Mouse (Mus musculus) B cell, adult 2 months (primary cell): Measurements from ENCODE around the gene AC134908.4.
"Not testable (repeated sequence)": the region's sequence is repeated elsewhere in the genome, so short reads cannot be mapped to it uniquely, and the experiment has no call there.

Source experiments
- DNase-seq, 2 experiments: peaks; one replicate each; pipeline ENCODE4 v3.0.0; 2022

AC134908.4 gene

DNA sequence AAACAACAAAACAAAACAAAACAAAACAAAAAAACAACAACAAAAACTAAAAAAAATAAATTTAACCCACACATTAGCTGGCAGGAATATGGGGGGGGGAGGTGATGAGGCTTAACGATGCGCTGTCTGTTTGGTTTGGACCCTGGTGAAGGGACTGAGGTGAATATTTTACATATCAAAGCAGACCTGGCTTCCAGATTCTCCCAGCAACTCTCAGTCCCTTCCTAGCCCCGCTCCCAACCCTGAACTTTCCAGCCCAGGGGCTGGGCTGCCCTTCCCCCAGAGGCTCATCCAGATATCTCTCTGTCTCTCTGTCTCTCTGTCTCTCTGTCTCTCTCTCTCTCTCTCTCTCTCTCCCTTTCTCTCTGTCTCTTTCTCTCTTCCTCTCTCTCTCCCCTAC lies 32.9 kb downstream of the AC134908.4 start:
- DNase-seq = no peak

DNA sequence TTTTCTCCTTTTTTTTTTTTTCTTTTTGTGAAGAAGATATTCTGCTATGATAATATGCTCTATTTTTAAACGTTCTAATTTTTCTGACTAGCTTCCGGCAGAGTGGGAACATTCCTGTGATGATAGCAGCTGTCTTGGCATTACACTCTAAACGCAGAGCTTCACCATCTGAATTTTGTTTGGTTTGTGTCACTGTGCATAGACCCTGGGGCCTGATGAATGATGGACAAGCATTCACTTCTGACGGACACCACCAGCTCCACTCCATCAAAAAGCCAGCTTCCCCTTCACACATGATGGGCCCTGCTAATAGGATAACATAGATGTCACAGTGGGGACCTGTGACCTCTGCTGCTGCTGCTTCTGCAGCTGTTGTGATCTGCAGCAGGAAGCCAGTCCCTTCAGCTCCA lies 33.9 kb downstream of the AC134908.4 start:
- no peak for DNase-seq

DNA sequence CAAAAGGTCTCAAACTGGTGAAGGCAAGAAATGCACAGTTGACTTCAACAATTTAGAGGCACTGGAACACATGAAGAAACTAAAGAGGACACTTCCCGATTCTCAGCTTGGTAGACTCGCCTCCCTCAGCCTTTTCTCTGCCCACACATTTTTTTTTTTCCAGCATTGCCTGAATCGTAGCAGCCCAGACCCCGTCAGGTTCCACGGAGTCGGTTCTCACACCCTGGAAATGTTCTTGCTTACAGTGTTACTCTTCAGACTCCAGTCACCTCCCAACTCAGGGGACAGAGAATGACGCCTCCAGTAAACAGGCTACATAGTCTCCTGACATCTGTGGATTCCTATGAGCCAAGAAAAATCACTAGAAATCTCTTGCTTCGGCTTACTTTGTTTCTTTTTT lies 35.3 kb downstream of the AC134908.4 start:
- DNase-seq = no peak

DNA sequence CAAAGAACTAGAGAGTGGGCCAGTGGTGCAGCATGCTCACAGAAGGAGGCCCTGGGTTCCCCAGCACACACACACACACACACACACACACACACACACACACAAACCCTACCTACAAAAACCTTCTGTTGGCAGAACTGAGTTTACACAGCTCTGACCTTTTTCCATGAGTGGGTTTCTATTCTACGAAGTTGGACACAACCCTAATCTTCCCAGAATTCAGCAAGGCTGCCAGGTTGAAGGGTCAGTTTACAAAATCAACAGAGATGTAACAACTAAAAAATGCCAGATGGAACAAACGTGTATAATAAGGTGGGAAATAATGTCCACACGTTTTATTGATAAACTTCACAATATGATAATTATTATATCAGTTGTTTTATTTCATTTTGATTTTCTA lies 37.8 kb downstream of the AC134908.4 start:
- no peak for DNase-seq

DNA sequence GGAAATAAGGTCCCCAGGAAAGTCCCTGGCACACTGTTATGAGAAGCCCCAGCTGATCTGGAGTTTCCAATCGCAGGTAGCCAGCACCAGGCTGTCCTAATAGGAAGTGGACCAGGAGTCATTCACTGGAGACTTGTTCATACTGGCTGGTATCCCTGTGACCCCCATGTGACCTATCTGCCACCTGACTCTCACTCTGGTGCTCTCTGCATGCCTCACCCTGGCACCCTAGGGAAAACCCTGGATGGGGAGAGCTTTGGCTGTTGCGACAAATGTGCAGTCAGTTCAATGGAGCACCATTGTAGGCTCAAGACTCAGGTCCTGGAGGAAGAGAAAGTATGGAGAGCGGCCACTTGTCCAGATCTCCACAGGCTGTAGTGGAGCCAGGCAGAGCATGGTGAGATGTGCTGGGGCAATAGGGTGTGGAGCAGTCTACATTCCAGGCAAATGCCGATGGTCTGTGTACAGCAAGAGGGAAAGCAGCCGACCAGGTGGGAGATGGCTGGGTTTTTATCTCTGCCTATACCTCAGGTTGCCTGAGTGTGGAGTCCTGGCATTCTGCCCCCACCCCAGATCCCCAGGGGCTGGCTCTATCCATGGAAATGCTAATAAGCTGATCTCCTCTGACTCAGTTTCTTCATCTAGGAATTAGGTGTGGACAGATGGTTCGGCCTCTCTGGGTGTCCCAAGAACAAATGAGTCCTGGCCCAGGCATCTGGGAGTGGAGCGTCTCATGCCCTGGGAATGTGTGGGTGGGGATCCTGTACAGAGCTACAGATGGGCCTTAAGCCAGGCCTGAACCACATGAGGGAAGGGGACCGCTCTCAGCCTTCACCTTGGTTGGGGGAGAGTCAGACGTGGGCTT lies 38.8 kb downstream of the AC134908.4 start:
- no peak for DNase-seq

DNA sequence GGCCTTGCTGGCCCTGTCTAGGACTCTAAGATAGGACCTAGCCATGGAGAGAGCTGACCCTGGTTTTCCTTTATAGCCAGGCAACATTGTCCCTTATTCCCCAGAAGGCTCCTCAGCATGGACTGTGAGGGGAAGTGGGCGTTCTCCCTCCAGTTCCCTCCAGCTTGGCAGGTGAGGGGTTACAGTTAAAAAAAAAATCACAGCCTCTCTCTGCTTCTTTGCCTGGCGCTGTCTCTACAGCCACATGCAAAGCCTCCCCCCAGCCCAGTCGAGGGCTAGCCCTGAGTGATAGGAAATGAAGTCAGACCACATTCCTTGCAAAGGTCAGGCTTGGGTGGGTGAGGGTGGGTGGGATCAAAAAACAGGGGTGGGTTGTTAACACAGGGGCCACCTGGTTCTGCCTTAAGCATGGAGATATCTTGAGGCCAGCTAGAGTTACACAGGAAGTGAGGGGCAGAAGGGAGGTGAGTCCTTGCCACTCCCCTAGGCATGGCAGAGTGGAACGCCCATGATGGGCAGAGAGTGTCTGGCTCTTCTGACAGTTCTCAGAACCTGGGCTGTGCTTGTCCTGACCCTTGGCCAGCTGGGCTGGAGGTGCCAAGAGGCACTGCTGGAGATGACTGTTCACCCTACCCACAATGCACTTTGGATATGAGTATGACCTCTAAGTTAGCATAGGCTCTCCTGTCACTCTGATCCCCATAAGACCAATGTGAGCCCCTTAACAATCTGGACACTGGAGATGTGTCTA lies 39.7 kb downstream of the AC134908.4 start:
- no peak for DNase-seq

DNA sequence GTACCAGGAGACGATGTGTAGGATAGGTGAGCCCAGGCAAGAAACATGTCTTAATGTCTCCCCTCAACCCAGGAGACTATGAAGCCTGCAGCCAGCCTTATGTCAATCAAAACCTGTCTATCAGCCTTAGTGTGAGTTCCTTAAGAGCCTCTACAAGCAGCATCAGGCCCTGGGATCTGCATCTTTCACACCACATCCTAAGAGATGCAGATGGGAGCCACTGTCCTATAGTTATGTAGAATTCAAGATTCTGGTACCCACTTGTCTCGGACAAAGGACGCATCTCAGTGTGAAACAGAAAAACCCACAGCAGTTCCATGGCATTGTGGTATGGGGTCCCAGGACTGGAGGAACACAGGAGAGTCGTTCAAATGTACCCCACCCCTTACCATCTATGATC lies 40.4 kb downstream of the AC134908.4 start:
- no peak for DNase-seq

DNA sequence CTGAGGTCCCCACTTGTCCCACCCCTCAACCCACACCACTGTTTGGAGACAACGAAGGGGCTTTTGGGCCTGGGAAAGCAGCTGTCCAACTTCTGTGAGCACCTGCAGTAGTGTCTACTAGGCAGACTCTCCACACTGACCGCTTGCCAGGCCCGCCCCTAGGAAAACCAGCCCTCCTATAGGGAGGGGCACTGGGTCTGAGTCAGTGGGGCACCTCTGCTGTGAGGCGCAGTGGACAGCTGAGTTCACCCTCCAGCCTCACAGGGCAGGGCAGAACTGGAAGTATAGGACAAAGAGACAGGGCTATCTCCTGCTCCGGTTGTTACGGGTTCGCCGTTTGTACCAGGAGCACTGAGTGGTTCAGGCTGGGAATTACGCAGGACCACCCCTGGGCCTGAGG lies 41.2 kb downstream of the AC134908.4 start, which contains the start of gene Msln:
Gene Msln, minus strand, starts transcription at position 138 of the 400 bp plus-strand sequence.
- no peak for DNase-seq

DNA sequence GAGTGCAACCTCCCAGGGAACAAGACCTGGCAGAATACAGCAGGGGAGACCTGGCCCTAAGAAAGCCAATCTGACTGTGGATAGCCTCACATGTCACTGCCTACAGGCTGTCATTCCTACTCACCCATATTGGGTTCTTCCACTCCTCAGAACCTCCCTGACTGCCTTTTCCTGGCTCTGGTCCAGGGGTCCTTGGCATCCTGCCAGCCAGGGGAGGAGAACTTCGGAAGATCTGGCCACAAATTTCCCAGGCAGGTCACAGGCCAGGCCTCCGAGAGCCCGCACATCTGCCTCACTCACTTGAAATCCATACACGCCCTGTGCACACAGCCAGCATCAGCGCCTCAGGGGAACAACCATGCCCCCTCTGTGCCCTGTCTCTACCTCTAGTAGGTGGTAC lies 44.0 kb downstream of the AC134908.4 start:
- DNase-seq = no peak

DNA sequence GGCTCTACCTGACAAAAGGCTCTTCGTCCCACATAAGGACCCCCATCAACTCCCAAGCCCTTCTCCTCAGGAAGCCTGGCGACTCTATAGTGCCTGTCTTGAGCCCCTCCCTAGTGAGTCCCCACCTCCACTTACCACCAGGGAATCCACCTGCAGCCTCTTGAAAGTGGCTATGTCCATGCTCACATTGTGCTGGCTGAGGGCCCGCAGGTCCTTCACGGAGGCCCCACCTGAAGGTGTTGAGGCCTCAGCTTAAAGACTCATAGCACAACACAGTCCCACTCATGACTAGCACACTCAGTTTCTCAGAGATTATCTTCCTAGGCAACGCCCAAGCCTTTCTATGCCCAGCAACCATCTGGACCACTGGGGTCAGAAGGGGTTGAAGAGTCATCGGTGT lies 46.1 kb downstream of the AC134908.4 start:
- DNase-seq = no peak

DNA sequence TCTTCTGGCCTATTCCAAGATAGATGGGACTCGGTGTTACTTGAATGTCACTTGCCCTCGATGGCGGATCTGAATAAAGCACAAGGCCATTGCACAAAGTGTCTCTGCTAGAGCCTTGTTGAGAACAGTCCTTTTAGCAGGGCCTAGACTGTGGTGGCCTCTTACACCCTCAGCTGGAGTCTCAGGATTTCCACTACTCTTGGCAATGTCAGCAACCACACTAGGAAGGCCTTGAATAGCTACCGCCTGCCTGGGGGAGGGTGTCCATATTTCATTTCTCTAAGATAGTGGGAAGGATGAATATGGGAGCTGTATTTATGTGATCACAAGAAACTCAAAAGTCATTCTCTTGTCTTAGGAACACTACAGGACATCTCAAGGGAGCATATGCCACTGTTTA lies 47.2 kb downstream of the AC134908.4 start:
- no peak for DNase-seq

DNA sequence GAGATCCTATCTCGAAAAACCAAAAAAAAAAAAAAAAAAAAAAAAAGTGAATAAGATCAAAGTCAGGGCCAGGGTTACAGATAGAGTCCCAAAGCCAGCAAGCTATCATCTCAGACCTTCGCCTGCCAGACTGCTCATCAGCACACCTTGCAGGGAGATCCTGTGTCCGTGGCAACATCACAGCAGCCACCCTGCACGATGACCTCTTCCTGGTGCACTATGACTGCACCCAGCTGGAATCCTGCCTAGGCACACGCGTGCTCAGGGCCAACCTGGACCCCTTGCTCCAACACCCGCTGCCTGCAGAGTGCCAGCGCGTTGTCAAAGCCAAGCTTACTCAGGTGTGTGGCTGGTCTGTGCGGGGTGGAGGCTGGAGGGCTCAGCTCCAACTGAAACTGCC lies 51.1 kb downstream of the AC134908.4 start:
- DNase-seq = no peak

DNA sequence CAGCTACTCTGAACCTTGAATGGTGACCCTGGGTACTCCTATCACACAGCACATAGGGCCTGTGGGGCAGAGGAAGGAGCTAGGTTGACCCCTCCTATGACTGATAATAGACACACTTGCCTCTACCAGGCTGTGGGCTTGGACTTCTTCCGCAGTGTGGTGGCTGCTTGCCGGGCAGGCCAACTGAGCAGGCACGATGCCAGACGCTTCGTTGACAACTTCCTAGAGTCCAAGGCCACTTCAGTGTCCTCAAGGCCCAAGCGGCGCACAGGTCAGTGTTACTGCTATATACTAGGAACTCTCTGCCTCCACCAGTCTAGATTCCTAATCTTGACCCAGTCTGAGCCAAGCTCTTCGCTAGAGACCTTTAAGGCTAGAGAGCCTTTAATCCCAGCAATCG lies 51.6 kb downstream of the AC134908.4 start:
- DNase-seq = no peak

DNA sequence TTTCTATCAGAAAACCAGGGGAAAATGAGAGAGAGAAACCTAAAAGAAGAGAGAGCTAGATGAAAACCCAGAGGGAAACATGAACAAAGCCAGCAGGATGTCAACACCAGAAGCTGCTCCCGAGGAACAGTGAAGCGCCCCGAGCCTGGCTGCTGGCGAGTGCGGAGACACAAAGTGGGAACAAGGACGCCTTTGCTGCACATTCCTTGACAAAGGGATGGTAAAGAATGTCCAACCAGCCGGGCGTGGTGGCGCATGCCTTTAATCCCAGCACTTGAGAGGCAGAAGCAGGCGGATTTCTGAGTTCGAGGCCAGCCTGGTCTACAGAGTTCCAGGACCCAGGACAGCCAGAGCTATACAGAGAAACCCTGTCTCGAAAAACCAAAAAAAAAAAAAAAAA lies 54.0 kb downstream of the AC134908.4 start:
- not testable (repeated sequence) for DNase-seq
